Mouse (Mus musculus) macrophage (primary cell): ENCODE measurements around the gene Ebpl. TPM values are rescaled to one million over a fixed set of nuclear protein-coding genes. Genes with fewer than 3 reads are reported as not detected.
"Not testable (repeated sequence)": the region's sequence is repeated elsewhere in the genome, so short reads cannot be mapped to it uniquely, and the experiment has no call there.

Experiments
- H3K27ac ChIP-seq: fragments of 350-480 bp; formaldehyde crosslinking; 2 replicates; pipeline ENCODE4 v1.9.0; 2021
- H3K36me3 ChIP-seq: fragments of 350-480 bp; formaldehyde crosslinking; 2 replicates; pipeline ENCODE4 v1.9.0; 2021; ENCODE audit errors: inconsistent target
- H3K4me3 ChIP-seq: fragments of 350-480 bp; formaldehyde crosslinking; 2 replicates; pipeline ENCODE4 v1.9.0; 2021; ENCODE audit errors: inconsistent target
- H3K79me2 ChIP-seq: fragments of 350-480 bp; formaldehyde crosslinking; 2 replicates; pipeline ENCODE4 v1.9.0; 2021; ENCODE audit errors: inconsistent target
- WGBS: methylation state at CpG from one replicate; pipeline ENCODE4 v1.1.7; 2026; ENCODE audit warnings: inconsistent platforms; ENCODE audit not compliant: missing documents; 5-methylcytosine and 5-hydroxymethylcytosine counted together
- polyA plus RNA-seq: library from polyadenylated mRNA; stranded (reverse); fragments of 250-400 nt; gene quantifications from 3 replicates; pipeline ENCODE4 v1.2.4, GENCODE M21; 2018; ENCODE audit warnings: inconsistent platforms

Gene Ebpl
- polyA plus RNA-seq, 1 experiment from 2014 or later: 1.0 TPM

GRCm38 (mm10) chr14:61349876-61350275 lies 10.4 kb downstream of the Ebpl start:
- WGBS: 94% methylated on average over 4 of the region's 4 CpGs
- no peaks in the 10 kb centered on the region for H3K79me2 ChIP-seq
- no peaks in the 10 kb centered on the region for H3K36me3 ChIP-seq
- no peak overlapping the region for H3K4me3 ChIP-seq
- H3K27ac ChIP-seq: no peak overlapping the region

DNA sequence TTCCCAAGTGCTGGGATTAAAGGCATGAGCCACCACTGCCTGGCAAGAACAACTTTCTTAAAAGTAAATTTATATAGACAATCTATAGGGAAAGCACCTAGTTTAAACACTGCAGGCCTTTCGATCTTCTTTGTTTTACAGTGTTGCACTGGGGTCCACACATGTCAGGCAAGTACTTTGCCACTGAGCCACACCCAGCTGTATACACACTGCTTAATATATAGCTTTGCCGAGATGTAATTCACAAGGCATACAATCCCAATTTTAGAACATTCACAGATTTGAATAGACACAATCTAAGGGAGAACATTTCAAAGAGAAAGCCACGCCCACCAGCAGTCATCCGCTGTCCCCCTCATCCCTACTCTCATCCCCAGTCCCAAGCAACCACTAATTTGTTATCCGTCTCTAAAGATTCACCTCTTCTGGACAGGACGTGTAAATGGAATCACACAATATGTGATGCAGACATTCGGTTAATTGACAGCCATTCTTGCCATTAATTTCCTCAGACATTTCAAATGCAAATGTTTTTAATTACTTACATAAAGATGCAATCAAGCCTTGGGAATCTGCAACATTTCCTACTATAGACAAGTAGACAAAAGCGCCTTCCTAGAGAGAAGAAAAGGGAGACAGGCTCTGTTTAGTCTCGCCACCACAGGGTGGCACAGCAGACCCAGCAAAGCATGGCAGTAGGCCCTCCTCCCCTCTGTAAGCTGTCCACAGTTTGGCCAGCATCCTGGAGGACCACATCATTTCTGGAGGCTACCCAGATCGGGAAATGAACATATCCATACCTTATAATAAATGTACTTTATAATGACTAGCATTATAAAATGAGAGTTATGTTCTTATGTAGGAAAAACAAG lies 13.2 kb downstream of the Ebpl start:
- Histone ChIP-seq H3K79me2 (no peaks in the 10 kb centered on the region), H3K27ac (no peak overlapping the region), H3K36me3 (no peaks in the 10 kb centered on the region), H3K4me3 (no peak overlapping the region)
- WGBS: 95% methylated on average over 9 of the region's 10 CpGs

DNA sequence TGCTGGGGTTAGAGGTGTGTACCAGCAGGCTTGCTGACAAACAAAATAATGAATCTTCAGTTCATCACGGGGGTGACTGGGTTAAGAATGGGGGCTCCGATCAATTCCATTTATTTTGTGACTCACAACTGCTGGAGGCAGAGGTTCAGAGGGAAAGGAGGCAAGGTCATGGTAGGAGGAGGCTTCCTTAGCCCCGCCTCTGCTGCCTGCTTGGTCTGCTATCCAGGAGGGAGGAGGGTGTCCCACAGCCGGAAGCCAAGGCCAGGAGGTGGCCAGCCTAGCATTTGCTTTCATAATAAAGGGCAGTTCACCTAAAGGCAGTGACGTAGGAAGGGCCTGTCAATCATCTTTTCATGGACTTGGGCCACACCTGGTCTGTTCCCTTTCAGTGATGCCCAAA lies 15.6 kb downstream of the Ebpl start:
- no peak overlapping the region for H3K27ac ChIP-seq
- WGBS: 91% methylated on average over 5 of the region's 5 CpGs
- no peaks in the 10 kb centered on the region for H3K79me2 ChIP-seq
- no peak overlapping the region for H3K4me3 ChIP-seq
- H3K36me3 ChIP-seq: no peaks in the 10 kb centered on the region

DNA sequence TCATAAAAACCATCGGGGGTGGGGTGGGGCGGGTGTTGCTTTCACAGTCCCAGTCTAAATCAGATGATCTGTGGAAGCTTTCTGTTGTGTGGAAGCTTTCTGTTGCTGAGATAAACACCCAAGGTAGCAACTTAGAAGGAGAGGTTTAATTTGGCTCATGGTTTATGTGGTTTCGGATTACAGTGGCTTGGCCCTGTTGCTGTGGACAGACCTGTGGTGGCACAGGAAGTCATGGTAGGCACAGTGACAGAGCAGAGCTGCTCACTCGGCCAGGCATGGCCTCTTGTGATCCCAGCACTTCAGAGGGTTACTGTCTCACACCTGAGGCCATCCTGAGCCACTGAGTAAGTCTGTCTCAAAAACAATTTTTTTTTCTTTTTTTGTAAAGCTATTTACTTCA lies 20.9 kb downstream of the Ebpl start:
- 87% methylated on average over 4 of the region's 4 CpGs for WGBS
- no peaks in the 10 kb centered on the region for H3K79me2 ChIP-seq
- H3K27ac ChIP-seq: no peak overlapping the region
- H3K4me3 ChIP-seq: no peak overlapping the region
- no peaks in the 10 kb centered on the region for H3K36me3 ChIP-seq

DNA sequence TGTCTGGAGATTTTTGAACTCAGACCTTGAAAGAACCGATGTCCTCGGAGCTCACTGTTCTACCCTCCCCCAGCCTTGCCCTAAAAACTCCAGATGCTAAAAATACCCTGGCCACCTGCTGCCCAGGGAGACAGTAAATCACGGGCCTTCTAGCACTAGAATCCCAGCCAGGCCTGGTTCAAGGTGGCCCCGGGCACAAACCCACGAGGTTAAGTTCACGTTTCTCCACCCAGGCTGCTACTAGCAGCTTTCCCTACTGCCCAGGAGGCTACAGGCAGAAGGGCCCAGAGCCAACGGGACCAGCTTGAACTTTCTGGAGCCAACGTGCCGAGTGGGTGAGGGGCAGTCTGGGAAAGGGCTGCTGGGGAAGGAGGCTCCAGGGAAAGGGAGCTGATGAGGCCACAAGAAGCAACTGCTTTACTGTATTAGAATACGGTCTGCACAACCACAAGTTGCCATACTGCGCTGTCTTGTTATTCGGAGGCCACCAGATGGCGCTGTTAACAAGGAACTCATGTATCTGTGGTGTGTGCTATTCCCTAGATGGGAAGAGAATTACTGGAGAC lies 29.2 kb downstream of the Ebpl start:
- WGBS: 22% methylated on average over 13 of the region's 13 CpGs
- H3K27ac ChIP-seq: no peak overlapping the region
- H3K36me3 ChIP-seq: no peaks in the 10 kb centered on the region
- no peaks in the 10 kb centered on the region for H3K79me2 ChIP-seq
- H3K4me3 ChIP-seq: no peak overlapping the region

DNA sequence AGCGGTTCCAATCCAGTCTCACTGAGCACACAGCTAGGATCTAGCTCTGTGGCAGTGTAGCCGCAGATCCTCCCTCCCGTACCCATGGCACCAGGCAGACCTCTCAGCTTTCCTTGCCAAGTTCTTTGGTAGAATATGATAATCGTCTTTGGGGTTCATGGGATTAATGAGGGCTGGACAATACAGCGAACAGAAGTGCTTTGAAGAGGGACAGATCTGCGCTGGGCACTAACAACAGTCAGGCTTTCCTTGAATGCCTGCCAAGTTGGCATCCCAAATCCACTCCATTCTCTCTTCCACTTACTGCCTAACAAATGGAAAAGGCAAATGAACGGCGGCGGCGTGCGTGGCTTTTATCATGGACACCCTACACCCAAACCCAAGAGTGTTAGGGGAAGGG lies 29.6 kb downstream of the Ebpl start:
- 97% methylated on average over 11 of the region's 11 CpGs for WGBS
- H3K36me3 ChIP-seq: no peaks in the 10 kb centered on the region
- no peak overlapping the region for H3K27ac ChIP-seq

DNA sequence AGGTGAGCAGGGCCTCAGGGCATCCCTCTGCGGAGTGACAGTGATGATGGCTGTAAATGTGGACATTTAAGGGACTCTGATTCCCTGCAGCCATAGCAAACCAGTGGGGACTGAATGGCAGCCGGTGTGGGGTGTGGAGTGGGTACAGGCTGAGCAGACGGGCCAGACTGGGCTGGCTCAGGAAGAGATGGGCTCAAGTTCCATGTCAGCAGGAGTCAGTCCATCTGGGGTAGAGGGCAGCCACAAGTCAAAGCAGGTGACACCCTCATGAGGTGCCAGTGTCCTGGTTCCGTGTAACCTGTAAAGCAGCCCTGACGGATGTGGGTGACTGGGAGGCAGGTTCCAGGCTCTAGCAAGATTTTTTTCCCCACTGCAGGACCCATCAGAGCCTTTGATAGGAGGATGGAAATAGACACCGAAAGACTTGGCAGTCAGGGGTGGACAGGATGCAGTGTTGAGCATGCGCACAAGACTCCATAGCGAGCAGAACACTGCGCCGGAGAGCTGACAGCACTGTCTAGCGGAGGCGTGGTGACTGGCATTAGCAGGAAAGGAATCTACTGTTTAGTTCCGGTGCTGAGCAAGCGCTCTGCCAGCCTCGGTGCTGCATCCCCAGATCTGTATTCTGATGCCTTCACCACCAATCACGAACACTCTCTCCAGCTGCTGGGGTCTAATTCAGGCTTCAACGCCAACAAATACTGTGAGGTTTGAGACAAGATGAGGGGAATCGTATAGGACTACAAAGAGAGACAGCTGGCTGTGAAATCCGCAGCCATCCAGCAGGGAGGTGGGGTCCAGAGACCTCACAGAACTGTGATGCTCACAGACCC lies 32.4 kb downstream of the Ebpl start:
- WGBS: 50% methylated on average over 19 of the region's 19 CpGs
- H3K4me3 ChIP-seq: no peak overlapping the region
- H3K36me3 ChIP-seq: no peaks in the 10 kb centered on the region

More for the DNA sequence above, 29.6 kb downstream of the Ebpl start:
- no peaks in the 10 kb centered on the region for H3K79me2 ChIP-seq
- H3K4me3 ChIP-seq: no peak overlapping the region

DNA sequence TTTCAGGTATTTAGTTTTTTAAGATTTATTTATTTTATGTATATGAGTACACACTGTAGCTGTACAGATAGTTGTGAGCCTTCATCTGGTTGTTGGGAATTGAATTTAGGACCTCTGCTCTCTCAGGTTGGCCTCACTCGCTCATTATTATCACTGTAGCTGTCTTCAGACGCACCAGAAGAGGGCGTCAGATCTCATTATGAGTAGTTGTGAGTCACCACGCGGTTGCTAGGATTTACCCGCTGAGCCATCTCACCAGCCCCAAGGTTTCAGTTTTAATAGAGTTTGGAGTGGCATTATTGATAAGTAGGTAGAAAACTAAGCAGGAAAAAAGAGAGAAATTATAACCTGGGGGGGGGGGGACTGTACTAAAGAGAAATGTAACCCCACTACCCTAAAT lies 33.2 kb downstream of the Ebpl start:
- not testable (repeated sequence) for H3K79me2 ChIP-seq, H3K27ac ChIP-seq, H3K4me3 ChIP-seq, H3K36me3 ChIP-seq
- 70% methylated on average over 6 of the region's 6 CpGs for WGBS

More for the DNA sequence above, 32.4 kb downstream of the Ebpl start:
- no peak overlapping the region for H3K27ac ChIP-seq
- no peaks in the 10 kb centered on the region for H3K79me2 ChIP-seq

DNA sequence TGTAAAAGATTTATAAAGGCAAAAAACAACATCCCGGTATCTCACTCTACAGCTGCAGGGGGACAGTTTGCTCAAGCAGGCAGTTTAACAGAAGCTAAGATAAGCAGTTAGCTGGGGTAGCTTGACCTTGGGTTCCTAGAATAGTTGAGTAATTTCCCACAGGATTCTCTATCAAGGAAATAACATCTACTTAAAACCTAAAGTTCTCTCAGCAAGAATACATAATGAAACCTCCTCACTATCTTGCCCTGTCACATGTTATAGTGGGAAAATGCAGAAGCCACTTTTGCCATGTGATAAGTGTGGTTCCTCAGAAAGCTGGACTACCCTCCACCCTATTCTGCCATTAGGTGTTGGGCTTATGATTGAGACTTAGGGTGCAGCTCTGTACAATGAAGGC lies 37.5 kb downstream of the Ebpl start:
- Histone ChIP-seq H3K27ac (no peak overlapping the region), H3K79me2 (no peaks in the 10 kb centered on the region), H3K36me3 (no peaks in the 10 kb centered on the region), H3K4me3 (no peak overlapping the region)
- WGBS: 85% methylated on average over 1 of the region's 1 CpGs

DNA sequence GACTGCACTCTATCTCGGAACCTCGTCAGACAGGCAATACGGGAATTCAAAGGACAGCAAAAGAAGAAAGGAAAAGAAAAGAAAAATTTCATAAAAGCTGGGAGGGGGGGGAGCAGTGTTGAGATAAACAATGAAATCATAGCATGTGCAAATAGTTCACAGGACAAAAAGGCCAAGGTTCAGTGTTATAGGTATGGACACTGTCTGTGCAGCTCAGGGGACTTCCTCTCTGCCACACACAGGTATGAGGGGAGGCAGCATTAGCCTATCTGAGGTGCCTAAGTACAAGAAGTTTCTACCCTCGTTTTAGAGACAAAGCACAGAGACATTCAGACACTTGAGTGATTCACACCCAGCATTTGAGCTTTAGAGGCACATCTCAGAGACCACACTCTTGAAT lies 39.0 kb downstream of the Ebpl start:
- H3K79me2 ChIP-seq: no peaks in the 10 kb centered on the region
- no peaks in the 10 kb centered on the region for H3K36me3 ChIP-seq
- 86% methylated on average over 4 of the region's 4 CpGs for WGBS
- no peak overlapping the region for H3K27ac ChIP-seq
- H3K4me3 ChIP-seq: no peak overlapping the region

DNA sequence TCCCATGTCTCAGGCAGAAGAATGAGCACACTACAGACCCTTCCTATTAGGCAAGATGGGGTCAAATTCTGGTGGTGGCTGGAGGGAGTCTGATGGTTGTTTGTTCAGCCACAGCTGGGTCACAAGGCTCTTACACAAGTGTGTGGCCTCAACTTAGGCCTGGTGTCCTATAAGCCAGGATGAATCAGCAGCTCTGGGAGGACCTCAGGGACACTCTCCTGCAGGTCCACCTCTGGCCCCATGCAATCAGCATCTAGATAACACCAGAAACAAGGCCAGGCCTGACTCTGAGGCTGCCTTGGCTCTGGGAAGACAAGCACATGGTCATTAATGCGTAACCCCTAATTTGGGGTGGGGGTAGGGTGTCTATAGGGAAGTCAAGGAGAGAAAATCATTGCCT lies 39.5 kb downstream of the Ebpl start:
- Histone ChIP-seq H3K79me2 (no peaks in the 10 kb centered on the region), H3K4me3 (no peak overlapping the region), H3K36me3 (no peaks in the 10 kb centered on the region), H3K27ac (no peak overlapping the region)
- 89% methylated on average over 1 of the region's 1 CpGs for WGBS

DNA sequence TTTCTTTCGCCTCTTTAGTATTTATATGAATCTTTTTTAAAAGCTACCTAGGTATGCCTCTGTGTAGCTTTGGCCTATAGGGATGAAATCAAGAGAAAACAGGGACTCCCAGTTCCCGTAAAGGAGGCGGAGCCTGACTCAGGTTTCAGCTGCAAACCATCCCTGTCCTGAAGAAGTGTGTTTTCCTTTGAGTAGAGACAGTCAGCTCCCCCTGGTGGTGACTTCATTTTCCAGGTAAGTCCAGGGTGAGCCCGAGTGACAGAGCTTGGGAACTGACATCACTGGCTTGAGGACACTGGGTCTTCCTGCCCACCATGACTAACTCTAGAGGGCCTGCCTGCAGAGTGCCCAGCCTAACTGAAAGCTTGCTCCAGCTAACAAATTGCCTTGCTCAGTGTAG lies 43.4 kb downstream of the Ebpl start:
- Histone ChIP-seq H3K27ac (no peak overlapping the region), H3K4me3 (no peak overlapping the region), H3K79me2 (peaks cover 3% of the 10 kb centered on the region), H3K36me3 (no peaks in the 10 kb centered on the region)
- WGBS: 38% methylated on average over 4 of the region's 4 CpGs

DNA sequence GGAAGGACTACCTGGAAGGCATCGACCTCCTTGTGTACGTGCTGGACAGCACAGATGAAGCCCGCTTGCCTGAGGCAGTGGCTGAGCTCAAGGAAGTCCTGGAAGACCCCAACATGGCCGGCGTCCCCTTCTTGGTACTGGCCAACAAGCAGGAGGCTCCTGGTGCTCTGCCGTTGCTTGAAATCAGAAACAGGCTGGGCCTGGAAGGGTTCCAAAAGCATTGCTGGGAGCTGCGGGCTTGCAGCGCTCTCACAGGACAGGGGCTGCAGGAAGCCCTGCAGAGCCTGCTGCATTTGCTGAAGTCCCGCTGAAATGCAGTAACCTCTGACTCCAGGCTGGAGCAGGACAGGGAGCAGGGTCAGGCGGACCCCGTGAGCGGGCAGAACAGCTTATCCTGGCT lies 49.3 kb downstream of the Ebpl start:
- whole genome bisulfite sequencing: 10% methylated on average over 12 of the region's 12 CpGs

GRCm38 (mm10) chr14:61310036-61310772 lies 50.0 kb downstream of the Ebpl start:
- Histone ChIP-seq H3K4me3 (peak overlapping the region; percentile 65), H3K27ac (peak overlapping the region; percentile 99), H3K36me3 (no peaks in the 10 kb centered on the region), H3K79me2 (peaks cover 19% of the 10 kb centered on the region)
- WGBS: 3% methylated on average over 6 of the region's 7 CpGs

More for the DNA sequence above, 49.3 kb downstream of the Ebpl start:
- Histone ChIP-seq H3K27ac (peak overlapping the region; percentile 99), H3K36me3 (no peaks in the 10 kb centered on the region), H3K4me3 (peak overlapping the region; percentile 65), H3K79me2 (peaks cover 19% of the 10 kb centered on the region)
